Mouse (Mus musculus): ENCODE measurements around the gene Myo16.

Gene Myo16

GRCm38 (mm10) chr8:10638871-10639270 is 485.2 kb downstream of the Myo16 start:
- no peak for DNase-seq

GRCm38 (mm10) chr8:10640176-10640810 is 486.6 kb downstream of the Myo16 start:
- no peak for DNase-seq

GRCm38 (mm10) chr8:10640859-10641258 is 487.1 kb downstream of the Myo16 start:
- DNase-seq: no peak

- DNase-seq: no peak
Observed at GRCm38 (mm10) chr8:10641343-10641742, 487.6 kb downstream of the Myo16 start.

- no peak for DNase-seq
Observed at GRCm38 (mm10) chr8:10643244-10643643, 489.5 kb downstream of the Myo16 start.

GRCm38 (mm10) chr8:10644481-10644880 is 490.8 kb downstream of the Myo16 start:
- no peak for DNase-seq

- DNase-seq: no peak
Observed at GRCm38 (mm10) chr8:10645740-10646139, 492.0 kb downstream of the Myo16 start.

- DNase-seq: no peak
Observed at GRCm38 (mm10) chr8:10646485-10646884, 492.8 kb downstream of the Myo16 start.

- no peak for DNase-seq
Observed at GRCm38 (mm10) chr8:10651546-10652315, 498.0 kb downstream of the Myo16 start.

GRCm38 (mm10) chr8:10653282-10653681 is 499.6 kb downstream of the Myo16 start:
- DNase-seq: no peak

- DNase-seq: no peak
Observed at GRCm38 (mm10) chr8:10654922-10655518, 501.3 kb downstream of the Myo16 start.

GRCm38 (mm10) chr8:10663770-10664470 is 510.2 kb downstream of the Myo16 start:
- DNase-seq: no peak

GRCm38 (mm10) chr8:10664861-10665543 is 511.3 kb downstream of the Myo16 start:
- no peak for DNase-seq

GRCm38 (mm10) chr8:10665821-10666283 is 512.1 kb downstream of the Myo16 start:
- no peak for DNase-seq

- no peak for DNase-seq
Observed at GRCm38 (mm10) chr8:10671862-10672548, 518.3 kb downstream of the Myo16 start.

GRCm38 (mm10) chr8:10677840-10678410 is 524.2 kb downstream of the Myo16 start:
- DNase-seq: no peak

- DNase-seq: no peak
Observed at GRCm38 (mm10) chr8:10681926-10682325, 528.2 kb downstream of the Myo16 start.

GRCm38 (mm10) chr8:10683088-10683487 is 529.4 kb downstream of the Myo16 start:
- no peak for DNase-seq

Measured in cerebellum, adult 8-10 months (tissue).